In the genomic region with DNA sequence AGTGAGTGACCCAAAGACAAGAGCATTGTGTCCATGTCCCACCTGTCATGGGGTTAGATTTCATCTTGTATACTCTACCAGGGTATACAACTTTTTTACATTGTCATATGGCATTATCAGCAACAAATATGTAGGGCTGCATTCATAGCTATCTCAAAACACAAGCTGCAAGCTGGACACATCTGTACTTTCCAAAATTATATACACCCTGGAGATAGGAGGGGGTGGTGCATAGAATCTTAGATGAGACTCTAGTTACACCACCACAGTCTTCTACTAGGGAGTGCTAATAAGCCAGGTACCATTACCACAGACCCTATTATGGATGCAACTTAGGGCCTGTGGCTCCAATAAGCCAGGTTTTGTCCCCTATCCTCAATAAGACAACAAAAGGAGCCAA, we compare ENCODE assay signal across 16 mouse cellular contexts.
"Had no signal": no experiment of that assay in that cellular context is flagged by ENCODE, and none has a peak within 500 bp of the region (broad histone marks: within the 10 kb centered on the region; RNA-seq: fewer than 3 reads in every experiment).

No protein-coding gene starts in this region.

- H3K4me2 ChIP-seq: kidney, embryonic 15.5 days; limb, embryonic 12.5 days; limb, embryonic 15.5 days; midbrain, embryonic 13.5 days had no signal

- H3K4me1 ChIP-seq: kidney, embryonic 15.5 days; limb, embryonic 12.5 days; limb, embryonic 15.5 days; midbrain, embryonic 10.5 days; midbrain, embryonic 13.5 days had no signal

- DNase-seq: kidney, adult 11 months; kidney, adult 8-10 months; kidney, postnatal 10 days; kidney, postnatal 36 days; left cerebral cortex, postnatal 4 days; lung, adult 2 months; lung, postnatal 14 days; lung, postnatal 4 days; thymus, adult 18-20 months; thymus, postnatal 4 days had no signal

- H3K4me3 ChIP-seq: kidney, embryonic 15.5 days; limb, embryonic 12.5 days; limb, embryonic 15.5 days; midbrain, embryonic 10.5 days; midbrain, embryonic 13.5 days had no signal

- H3K27ac ChIP-seq: kidney, embryonic 15.5 days; limb, embryonic 12.5 days; limb, embryonic 15.5 days; midbrain, embryonic 10.5 days; midbrain, embryonic 13.5 days had no signal

- H3K9me3 ChIP-seq: kidney, embryonic 15.5 days; limb, embryonic 12.5 days; limb, embryonic 15.5 days; midbrain, embryonic 10.5 days; midbrain, embryonic 13.5 days had no signal

- H3K27me3 ChIP-seq: kidney, embryonic 15.5 days; limb, embryonic 12.5 days; limb, embryonic 15.5 days; midbrain, embryonic 13.5 days had no signal

- H3K9ac ChIP-seq: kidney, embryonic 15.5 days; limb, embryonic 12.5 days; limb, embryonic 15.5 days; midbrain, embryonic 13.5 days had no signal

- H3K36me3 ChIP-seq: kidney, embryonic 15.5 days; limb, embryonic 12.5 days; limb, embryonic 15.5 days; midbrain, embryonic 10.5 days; midbrain, embryonic 13.5 days had no signal

- ATAC-seq: midbrain, embryonic 13.5 days; midbrain, embryonic 16.5 days had no signal
